Mouse (Mus musculus): Measurements from ENCODE around the gene Lrrfip2.

DNA sequence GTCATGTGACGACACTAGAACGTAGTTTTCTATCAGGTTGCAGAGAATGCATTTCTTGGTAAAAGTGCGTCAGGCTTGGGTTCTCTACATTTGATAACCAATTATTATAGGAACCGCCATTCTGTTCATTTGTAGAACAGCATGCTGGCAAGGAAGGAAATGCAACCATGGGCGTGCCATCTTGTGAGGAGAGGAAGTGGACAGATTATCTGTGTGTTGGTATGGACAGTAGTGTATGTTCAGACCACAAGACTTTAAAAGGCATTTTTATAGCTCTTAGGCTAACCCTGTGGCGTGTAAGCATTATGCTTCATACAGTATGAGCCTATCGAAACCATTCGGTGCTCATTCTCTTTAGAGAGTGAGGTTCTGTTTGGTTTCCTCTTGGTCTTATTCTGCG is 20.8 kb downstream of the Lrrfip2 start:
- TF ChIP-seq POLR2A (IDR thresholded peaks at IDR 0.05; ENCODE audit: low read depth, low read length) = no peak
- no peak for TF ChIP-seq CTCF (IDR thresholded peaks at IDR 0.05; ENCODE audit: borderline replicate concordance, insufficient read depth, low read length)

Data from embryonic fibroblast, embryonic 13.5 days (primary cell).